Mouse (Mus musculus) urinary bladder, postnatal 36 days (tissue): ENCODE results near the gene Sugp1.

ENCODE experiments used
- DNase-seq, 2 experiments: peaks; one replicate each; pipeline ENCODE4 v3.0.0; 2022; ENCODE audit warnings: low spot score in 2 of 2, mixed read lengths in 1 of 2

The Sugp1 gene

DNA sequence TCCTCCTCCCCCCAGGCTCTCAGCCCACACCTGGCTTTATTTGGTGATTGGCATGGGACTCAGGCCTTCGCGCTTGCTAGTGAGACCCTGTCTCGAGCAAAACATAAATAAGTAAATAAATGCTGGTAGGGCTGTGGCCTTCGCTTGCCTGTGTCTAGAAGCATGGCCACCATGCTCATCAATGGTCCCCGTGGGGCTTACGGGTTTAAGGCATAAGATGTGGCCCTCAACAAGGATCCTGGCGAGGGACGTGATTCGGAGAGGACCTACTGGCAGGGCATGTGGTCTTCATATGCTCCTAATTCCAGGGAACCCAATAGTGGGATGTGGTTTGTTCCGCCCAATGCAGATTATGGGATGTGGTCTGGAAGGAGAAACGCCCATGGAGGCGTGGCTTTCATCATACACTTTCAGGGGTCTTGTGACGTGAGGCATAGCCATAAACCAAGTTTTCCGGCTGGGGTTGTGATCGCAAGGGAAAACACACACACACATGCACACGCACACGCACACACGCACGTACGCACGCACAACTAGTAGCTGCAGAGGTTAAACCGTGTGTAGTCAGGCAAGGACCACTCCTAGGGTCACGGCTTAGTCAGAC is 68.7 kb downstream of the Sugp1 start:
- no peak for DNase-seq

DNA sequence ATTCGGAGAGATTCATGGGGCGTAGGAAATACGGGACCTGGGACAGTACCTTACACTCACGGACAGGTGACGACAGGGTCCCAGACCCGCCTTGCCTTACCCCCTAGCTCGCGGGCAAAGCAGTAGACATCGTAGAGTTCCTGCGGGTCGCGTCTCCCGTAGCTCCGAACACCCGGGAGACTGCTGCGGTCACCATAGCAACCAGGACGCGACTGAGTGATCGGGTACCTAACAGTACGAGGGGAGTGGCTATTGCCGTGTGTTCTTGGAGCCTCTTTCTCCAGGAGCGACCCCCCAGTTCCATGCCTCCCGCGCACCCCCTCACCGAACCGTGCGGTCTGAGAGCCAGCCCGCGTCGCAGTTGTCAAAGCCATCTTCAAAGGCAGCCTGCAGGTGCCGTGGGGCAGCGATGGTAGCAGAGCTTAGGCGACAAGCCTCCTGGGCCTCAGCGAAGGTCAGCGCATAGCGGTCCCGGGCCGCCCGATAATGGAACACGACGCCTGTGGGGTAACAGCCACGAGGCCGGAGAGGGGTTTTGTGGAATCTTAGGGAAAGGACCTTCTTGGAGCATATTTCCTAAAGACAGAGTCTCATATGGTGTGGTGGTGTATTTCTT is 69.9 kb downstream of the Sugp1 start:
- DNase-seq, result no peak

- no peak for DNase-seq
Measured at GRCm38 (mm10) chr8:70114488-70114887, 71.9 kb downstream of the Sugp1 start.

- DNase-seq, result no peak
Measured at GRCm38 (mm10) chr8:70114892-70115291, 72.3 kb downstream of the Sugp1 start.

- no peak for DNase-seq
Measured at GRCm38 (mm10) chr8:70117611-70118010, 75.0 kb downstream of the Sugp1 start.

GRCm38 (mm10) chr8:70118726-70119700 is 76.4 kb downstream of the Sugp1 start:
- no peak for DNase-seq

- no peak for DNase-seq
Measured at GRCm38 (mm10) chr8:70120667-70121066, 78.1 kb downstream of the Sugp1 start, which contains the start of gene Ncan. Ncan (minus strand) TSS chr8:70120873.
